Mouse (Mus musculus) heart, postnatal 0 days (tissue): ENCODE results near the gene Ribc2. TPM values are rescaled to one million over a fixed set of nuclear protein-coding genes. Genes with fewer than 3 reads are reported as not detected.

ENCODE experiments used
- ATAC-seq: fragments of 200-750 bp; cut with Nextera tagmentation; 2 replicates; pipeline ENCODE4 v1.8.0; 2017; ENCODE audit warnings: low read depth, moderate number of reproducible peaks, moderate library complexity; ENCODE audit not compliant: insufficient read depth
- DNase-seq: peaks from one replicate; pipeline ENCODE4 v3.0.0-alpha.2; 2016; ENCODE audit warnings: low spot score
- H3K27ac ChIP-seq: fragments of 300-500 bp; sonication (generic); 2 replicates; pipeline ENCODE4 v1.5.1; 2014; ENCODE audit warnings: low read depth, mild to moderate bottlenecking
- H3K27me3 ChIP-seq: fragments of 300-500 bp; sonication (generic); 2 replicates; pipeline ENCODE4 v1.6.1; 2014; ENCODE audit warnings: low read length, mixed read lengths; ENCODE audit not compliant: control insufficient read depth, insufficient read depth
- H3K36me3 ChIP-seq: fragments of 300-500 bp; sonication (generic); replicated peaks from 2 replicates; pipeline ENCODE4 v1.6.1; 2014; ENCODE audit warnings: low read length, mixed read lengths; ENCODE audit not compliant: control insufficient read depth, insufficient read depth
- H3K4me1 ChIP-seq: fragments of 300-500 bp; sonication (generic); 2 replicates; pipeline ENCODE4 v1.6.1; 2014; ENCODE audit warnings: antibody characterized with exemption; ENCODE audit not compliant: control insufficient read depth, insufficient read depth
- H3K4me2 ChIP-seq: fragments of 300-500 bp; sonication (generic); 2 replicates; pipeline ENCODE4 v1.6.1; 2014; ENCODE audit warnings: low read depth, mild to moderate bottlenecking, low read length, moderate library complexity
- H3K4me3 ChIP-seq: fragments of 300-500 bp; sonication (generic); 2 replicates; pipeline ENCODE4 v1.5.1; 2014; ENCODE audit warnings: low read depth, low read length
- H3K9ac ChIP-seq: fragments of 300-500 bp; sonication (generic); replicated peaks from 2 replicates; pipeline ENCODE4 v1.6.1; 2014; ENCODE audit warnings: low read depth, low read length, mixed read lengths
- H3K9me3 ChIP-seq: fragments of 300-500 bp; sonication (generic); replicated peaks from 2 replicates; pipeline ENCODE4 v1.6.1; 2016; ENCODE audit warnings: low read length; ENCODE audit not compliant: control insufficient read depth
- CTCF ChIP-seq: IDR thresholded peaks from 2 replicates; pipeline ENCODE4 v1.5.1; 2016; ENCODE audit warnings: antibody characterized with exemption, control low read depth, low read depth
- EP300 ChIP-seq: IDR thresholded peaks from 2 replicates; pipeline ENCODE4 v1.6.1; 2016; ENCODE audit warnings: antibody characterized with exemption, low read depth
- WGBS: fragments of 180-500 bp; shearing (Covaris S2); extraction: QIAGEN DNeasy Blood & Tissue Kit; methylation state at CpG from one replicate; pipeline ENCODE4 v1.1.7; 2014; 5-methylcytosine and 5-hydroxymethylcytosine counted together
- polyA plus RNA-seq: library from polyadenylated mRNA; unstranded; fragments of >200 nt; fragmentation: Nextera tagmentation; extraction: Ambion mirVana; gene quantifications from 2 replicates; pipeline ENCODE4 v1.2.1, GENCODE M21; 2015
- total RNA-seq: library from RNA; depleted of rRNA; stranded (reverse); fragments of >200 nt; gene quantifications from 2 replicates; pipeline ENCODE4 v1.2.3, GENCODE M21; 2014; ENCODE audit warnings: low replicate concordance

Gene Ribc2
- total and polyA plus RNA-seq, 2 experiments from 2014 or later = 0.14 TPM; not detected in 1

DNA sequence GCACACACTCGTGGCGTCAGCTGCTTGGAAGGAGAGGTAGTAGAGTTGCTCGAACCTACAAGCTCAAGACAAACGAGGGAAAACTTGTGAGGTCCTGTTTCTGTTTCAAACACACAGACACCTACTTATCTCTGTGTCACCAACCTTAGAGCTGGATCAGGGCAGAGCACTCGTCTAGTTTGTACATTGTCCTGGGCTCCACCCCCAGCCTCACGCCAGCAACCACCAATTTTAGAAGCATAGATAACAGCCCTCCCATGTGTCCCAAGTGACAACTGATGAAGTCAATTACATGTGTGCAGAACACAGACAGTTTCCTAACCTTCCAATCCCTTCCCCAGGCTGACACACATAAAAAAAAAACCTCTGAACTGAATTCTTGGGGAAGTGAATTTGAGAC, 46.3 kb downstream of the Ribc2 start:
- Histone ChIP-seq H3K9ac (no peak overlapping the region), H3K27me3 (0 out of 2 replicates have a peak, but pooled peaks cover 4% of the 10 kb centered on the region), H3K4me2 (peak overlapping the region; percentile 28), H3K36me3 (no peaks in the 10 kb centered on the region), H3K9me3 (no peaks in the 10 kb centered on the region), H3K4me3 (0 out of 2 replicates have a peak overlapping the region, but pooled peaks have one; percentile 4), H3K4me1 (peaks cover 19% of the 10 kb centered on the region), H3K27ac (peak overlapping the region; percentile 77)
- DNase-seq = peak; percentile 78
- TF ChIP-seq CTCF (no peak), EP300 (peak; percentile 64; the same call in 1 of the 2 replicates)
- peak; percentile 94 for ATAC-seq
- 14% methylated on average over 6 of the region's 6 CpGs for WGBS

DNA sequence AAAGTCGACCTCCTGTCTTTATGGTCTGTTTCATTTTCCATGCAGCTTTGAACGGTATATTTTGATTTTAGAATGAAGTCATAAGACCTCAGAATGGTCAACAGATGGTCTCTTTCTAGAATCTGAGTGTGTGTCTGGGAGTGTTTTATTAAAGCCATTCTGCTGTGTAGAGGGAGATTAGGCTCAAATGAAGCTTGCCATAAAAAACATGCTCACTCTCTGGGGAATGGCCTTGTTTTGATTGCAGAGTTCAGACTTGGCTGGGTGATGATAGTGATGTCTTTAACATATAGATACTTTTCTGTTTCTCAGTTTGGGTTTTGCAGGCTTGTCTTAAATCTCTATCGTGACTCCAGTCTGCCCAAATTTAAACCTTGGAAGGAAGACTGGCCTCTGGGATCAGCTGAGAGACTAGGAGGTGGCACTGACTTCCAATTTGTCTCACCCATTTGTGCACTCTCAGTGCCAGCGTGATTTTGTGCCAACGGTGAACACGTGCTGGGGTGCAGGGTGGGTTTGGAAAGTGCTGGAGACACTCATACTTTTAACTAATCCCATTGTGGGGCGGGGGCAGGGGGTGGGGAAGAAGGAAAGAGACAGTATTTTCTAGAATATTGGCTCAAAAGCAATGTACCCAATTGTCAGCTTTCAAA, 47.8 kb downstream of the Ribc2 start:
- Histone ChIP-seq H3K4me1 (peaks cover 19% of the 10 kb centered on the region), H3K4me3 (no peak overlapping the region), H3K27ac (peak overlapping the region; percentile 15; the same call in 1 of the 2 replicates), H3K9ac (no peak overlapping the region), H3K36me3 (no peaks in the 10 kb centered on the region), H3K4me2 (no peak overlapping the region), H3K9me3 (no peaks in the 10 kb centered on the region), H3K27me3 (0 out of 2 replicates have a peak, but pooled peaks cover 4% of the 10 kb centered on the region)
- TF ChIP-seq EP300 = no peak
- TF ChIP-seq CTCF = no peak
- DNase-seq (peak; percentile 17), ATAC-seq (no peak)
- 64% methylated on average over 7 of the region's 7 CpGs for WGBS

DNA sequence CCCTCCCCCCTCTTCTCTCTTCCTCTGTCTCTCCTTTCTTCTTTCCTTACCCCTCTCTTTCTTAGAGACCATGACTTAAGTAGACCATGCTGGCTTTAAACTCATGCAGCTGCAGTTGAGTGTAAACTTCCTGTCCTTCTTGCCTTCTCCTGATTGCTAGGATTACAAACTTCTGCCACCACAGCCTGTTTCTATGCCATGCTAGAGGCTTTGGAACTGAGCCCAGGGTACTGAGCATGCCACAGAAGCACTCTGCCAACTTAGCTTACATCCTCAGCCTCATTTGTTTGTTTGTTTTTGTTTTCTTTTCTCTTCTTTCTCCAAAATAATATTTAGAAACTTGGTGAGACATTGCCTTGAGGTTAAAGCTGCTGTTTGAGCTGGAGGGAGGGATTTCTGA, 48.5 kb downstream of the Ribc2 start:
- H3K4me1 ChIP-seq = peaks cover 19% of the 10 kb centered on the region
- H3K27me3 ChIP-seq = 0 out of 2 replicates have a peak, but pooled peaks cover 4% of the 10 kb centered on the region
- no peaks in the 10 kb centered on the region for H3K9me3 ChIP-seq
- no peak for DNase-seq
- H3K9ac ChIP-seq = no peak overlapping the region
- no peaks in the 10 kb centered on the region for H3K36me3 ChIP-seq
- no peak overlapping the region for H3K27ac ChIP-seq
- H3K4me3 ChIP-seq = no peak overlapping the region
- ATAC-seq = no peak
- H3K4me2 ChIP-seq = no peak overlapping the region
- TF ChIP-seq EP300 (no peak), CTCF (no peak)

DNA sequence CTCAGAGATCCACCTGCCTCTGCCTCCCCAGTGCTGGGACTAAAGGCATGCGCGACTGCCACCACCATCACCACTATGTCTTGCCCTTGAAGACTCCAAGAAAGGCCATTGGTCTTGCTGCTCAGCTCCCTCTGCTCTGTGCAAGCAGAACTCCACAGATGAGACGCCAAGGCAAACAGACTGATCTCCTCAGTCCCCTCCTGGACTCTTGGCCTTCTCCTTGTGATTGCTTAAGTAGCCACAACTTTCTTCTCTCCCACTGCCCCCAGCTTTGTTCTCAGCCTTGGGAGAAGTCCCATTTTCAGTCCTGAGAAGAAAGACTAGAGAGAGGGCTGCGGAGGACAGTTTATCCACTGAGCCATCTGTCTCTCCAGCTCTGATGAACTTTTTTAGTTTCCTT, 50.2 kb downstream of the Ribc2 start:
- DNase-seq (no peak), ATAC-seq (no peak)
- no peak overlapping the region for H3K4me3 ChIP-seq
- peaks cover 19% of the 10 kb centered on the region for H3K4me1 ChIP-seq
- no peak overlapping the region for H3K4me2 ChIP-seq
- H3K9ac ChIP-seq = no peak overlapping the region
- no peaks in the 10 kb centered on the region for H3K36me3 ChIP-seq
- H3K27ac ChIP-seq = no peak overlapping the region
- TF ChIP-seq CTCF = no peak
- no peak for TF ChIP-seq EP300
- no peaks in the 10 kb centered on the region for H3K9me3 ChIP-seq
- H3K27me3 ChIP-seq = 0 out of 2 replicates have a peak, but pooled peaks cover 4% of the 10 kb centered on the region
- 87% methylated on average over 4 of the region's 4 CpGs for WGBS

DNA sequence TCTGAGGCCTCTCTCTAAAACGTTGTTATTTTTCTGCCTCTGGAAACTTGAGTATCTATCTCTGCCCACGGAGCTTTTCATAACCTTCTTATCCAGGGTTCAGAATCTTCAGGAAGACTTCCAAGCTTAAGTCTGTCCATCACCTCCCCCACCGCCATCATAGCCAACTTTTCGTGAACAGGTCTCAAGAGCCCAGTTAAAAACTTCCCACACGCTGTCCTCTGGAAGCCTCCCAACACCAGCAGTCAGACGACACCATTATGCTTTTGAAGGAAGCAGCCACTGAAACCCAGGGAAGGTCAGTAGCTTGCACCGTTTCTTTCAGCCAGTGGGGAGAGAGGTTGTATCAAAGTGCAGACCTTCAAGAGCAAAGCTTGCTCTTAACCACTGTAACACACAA, 55.0 kb downstream of the Ribc2 start:
- Histone ChIP-seq H3K36me3 (no peaks in the 10 kb centered on the region), H3K27me3 (0 out of 2 replicates have a peak, but pooled peaks cover 3% of the 10 kb centered on the region), H3K27ac (no peak overlapping the region), H3K4me2 (no peak overlapping the region), H3K9ac (no peak overlapping the region), H3K4me1 (no peaks in the 10 kb centered on the region), H3K4me3 (no peak overlapping the region), H3K9me3 (no peaks in the 10 kb centered on the region)
- no peak for DNase-seq
- 37% methylated on average over 7 of the region's 7 CpGs for WGBS
- no peak for TF ChIP-seq CTCF
- TF ChIP-seq EP300 = no peak
- ATAC-seq = no peak
